Mouse (Mus musculus): ENCODE measurements around the gene Cxcl2. TPM values are rescaled to one million over a fixed set of nuclear protein-coding genes. Genes with fewer than 3 reads are reported as not detected.

Cxcl2 gene
- polyA plus RNA-seq, 1 experiment from 2014 or later: not detected

- WGBS: 5% methylated on average over 2 of the region's 2 CpGs
- Histone ChIP-seq H3K27ac (ENCODE audit: low read depth, low read length) (no peak overlapping the region), H3K4me1 (ENCODE audit: control insufficient read depth, insufficient read depth, low read length) (no peaks in the 10 kb centered on the region), H3K27me3 (ENCODE audit: control insufficient read depth, insufficient read depth, low read length) (peaks cover 6% of the 10 kb centered on the region; the same call in 1 of the 2 replicates), H3K36me3 (ENCODE audit: control insufficient read depth, insufficient read depth, low read length) (no peaks in the 10 kb centered on the region), H3K4me2 (no peak overlapping the region), H3K9me3 (ENCODE audit: control insufficient read depth, low read length) (no peaks in the 10 kb centered on the region), H3K9ac (ENCODE audit: low read length) (no peak overlapping the region), H3K4me3 (ENCODE audit: low read depth, low read length) (no peak overlapping the region)
- ATAC-seq (ENCODE audit: low FRiP score) (peak; percentile 73), DNase-seq (ENCODE audit: low spot score, missing footprints) (peak; percentile 94)
Measured at GRCm38 (mm10) chr5:90908983-90909382, 5.3 kb downstream of the Cxcl2 start.

- no peaks in the 10 kb centered on the region for H3K27me3 ChIP-seq (ENCODE audit: control insufficient read depth, insufficient read depth, low read length)
- H3K9me3 ChIP-seq (ENCODE audit: control insufficient read depth, low read length): no peaks in the 10 kb centered on the region
- H3K36me3 ChIP-seq (ENCODE audit: control insufficient read depth, insufficient read depth, low read length): no peaks in the 10 kb centered on the region
- DNase-seq (ENCODE audit: low spot score, missing footprints) (no peak), ATAC-seq (ENCODE audit: low FRiP score) (no peak)
- H3K4me3 ChIP-seq (ENCODE audit: low read depth, low read length): no peak overlapping the region
- H3K9ac ChIP-seq (ENCODE audit: low read length): no peak overlapping the region
- 82% methylated on average over 2 of the region's 2 CpGs for WGBS
- no peak overlapping the region for H3K4me2 ChIP-seq
- no peaks in the 10 kb centered on the region for H3K4me1 ChIP-seq (ENCODE audit: control insufficient read depth, insufficient read depth, low read length)
- no peak overlapping the region for H3K27ac ChIP-seq (ENCODE audit: low read depth, low read length)
Measured at GRCm38 (mm10) chr5:90919495-90919894, 15.8 kb downstream of the Cxcl2 start.

- no peaks in the 10 kb centered on the region for H3K36me3 ChIP-seq (ENCODE audit: control insufficient read depth, insufficient read depth, low read length)
- no peak overlapping the region for H3K4me3 ChIP-seq (ENCODE audit: low read depth, low read length)
- 87% methylated on average over 4 of the region's 4 CpGs for WGBS
Measured at GRCm38 (mm10) chr5:90922958-90923357, 19.3 kb downstream of the Cxcl2 start.

GRCm38 (mm10) chr5:90930546-90930945, 26.9 kb downstream of the Cxcl2 start:
- H3K4me1 ChIP-seq (ENCODE audit: control insufficient read depth, insufficient read depth, low read length): peaks cover 9% of the 10 kb centered on the region
- H3K27me3 ChIP-seq (ENCODE audit: control insufficient read depth, insufficient read depth, low read length): no peaks in the 10 kb centered on the region
- peak overlapping the region; percentile 88; the same call in 1 of the 2 replicates for H3K27ac ChIP-seq (ENCODE audit: low read depth, low read length)
- H3K9me3 ChIP-seq (ENCODE audit: control insufficient read depth, low read length): no peaks in the 10 kb centered on the region
- H3K9ac ChIP-seq (ENCODE audit: low read length): peak overlapping the region; percentile 89; the same call in 1 of the 2 replicates
- peak; percentile 15 for ATAC-seq (ENCODE audit: low FRiP score)
- 53% methylated on average over 2 of the region's 2 CpGs for WGBS
- peak overlapping the region; percentile 49 for H3K4me2 ChIP-seq
- DNase-seq (ENCODE audit: low spot score, missing footprints): no peak
- H3K36me3 ChIP-seq (ENCODE audit: control insufficient read depth, insufficient read depth, low read length): peaks cover 3% of the 10 kb centered on the region; the same call in 1 of the 2 replicates
- peak overlapping the region; percentile 54 for H3K4me3 ChIP-seq (ENCODE audit: low read depth, low read length)

More at GRCm38 (mm10) chr5:90922958-90923357, 19.3 kb downstream of the Cxcl2 start:
- no peak for DNase-seq (ENCODE audit: low spot score, missing footprints)
- H3K4me2 ChIP-seq: no peak overlapping the region
- ATAC-seq (ENCODE audit: low FRiP score): no peak
- no peaks in the 10 kb centered on the region for H3K27me3 ChIP-seq (ENCODE audit: control insufficient read depth, insufficient read depth, low read length)
- H3K27ac ChIP-seq (ENCODE audit: low read depth, low read length): no peak overlapping the region
- no peaks in the 10 kb centered on the region for H3K9me3 ChIP-seq (ENCODE audit: control insufficient read depth, low read length)
- no peaks in the 10 kb centered on the region for H3K4me1 ChIP-seq (ENCODE audit: control insufficient read depth, insufficient read depth, low read length)
- H3K9ac ChIP-seq (ENCODE audit: low read length): no peak overlapping the region

- under 1% methylated on average over 77 of the region's 79 CpGs for WGBS
- ATAC-seq (ENCODE audit: low FRiP score) (peak; percentile 99), DNase-seq (ENCODE audit: low spot score, missing footprints) (peak; percentile 98)
- peak within 1 kb of the TSS; percentile 89 for H3K9ac ChIP-seq (ENCODE audit: low read length)
- H3K4me3 ChIP-seq (ENCODE audit: low read depth, low read length): peak within 1 kb of the TSS; percentile 54
- H3K4me2 ChIP-seq: peak within 1 kb of the TSS; percentile 49
- peak within 1 kb of the TSS; percentile 88 for H3K27ac ChIP-seq (ENCODE audit: low read depth, low read length)
- H3K9me3 ChIP-seq (ENCODE audit: control insufficient read depth, low read length): no peaks in the 10 kb centered on the region
- peaks cover 3% of the 10 kb centered on the region; the same call in 1 of the 2 replicates for H3K36me3 ChIP-seq (ENCODE audit: control insufficient read depth, insufficient read depth, low read length)
- no peaks in the 10 kb centered on the region for H3K27me3 ChIP-seq (ENCODE audit: control insufficient read depth, insufficient read depth, low read length)
- peaks cover 9% of the 10 kb centered on the region for H3K4me1 ChIP-seq (ENCODE audit: control insufficient read depth, insufficient read depth, low read length)
Measured at GRCm38 (mm10) chr5:90930971-90931851, 27.5 kb downstream of the Cxcl2 start, which contains the start of gene Mthfd2l. Gene Mthfd2l, plus strand, starts transcription at chr5:90931117.

- Histone ChIP-seq H3K36me3 (ENCODE audit: control insufficient read depth, insufficient read depth, low read length) (peaks cover 3% of the 10 kb centered on the region; the same call in 1 of the 2 replicates), H3K27me3 (ENCODE audit: control insufficient read depth, insufficient read depth, low read length) (no peaks in the 10 kb centered on the region), H3K9ac (ENCODE audit: low read length) (peak overlapping the region; percentile 89), H3K4me1 (ENCODE audit: control insufficient read depth, insufficient read depth, low read length) (peaks cover 9% of the 10 kb centered on the region), H3K27ac (ENCODE audit: low read depth, low read length) (peak overlapping the region; percentile 88), H3K9me3 (ENCODE audit: control insufficient read depth, low read length) (no peaks in the 10 kb centered on the region), H3K4me3 (ENCODE audit: low read depth, low read length) (peak overlapping the region; percentile 54), H3K4me2 (peak overlapping the region; percentile 49)
- ATAC-seq (ENCODE audit: low FRiP score) (peak; percentile 6; the same call in 1 of the 2 replicates), DNase-seq (ENCODE audit: low spot score, missing footprints) (no peak)
- 5% methylated on average over 6 of the region's 6 CpGs for WGBS
Measured at GRCm38 (mm10) chr5:90931911-90932310, 28.2 kb downstream of the Cxcl2 start.

- peaks cover 3% of the 10 kb centered on the region; the same call in 1 of the 2 replicates for H3K36me3 ChIP-seq (ENCODE audit: control insufficient read depth, insufficient read depth, low read length)
- no peak overlapping the region for H3K4me2 ChIP-seq
- H3K4me1 ChIP-seq (ENCODE audit: control insufficient read depth, insufficient read depth, low read length): peaks cover 6% of the 10 kb centered on the region
- H3K9me3 ChIP-seq (ENCODE audit: control insufficient read depth, low read length): no peaks in the 10 kb centered on the region
- H3K27ac ChIP-seq (ENCODE audit: low read depth, low read length): no peak overlapping the region
- 90% methylated on average over 2 of the region's 2 CpGs for WGBS
- DNase-seq (ENCODE audit: low spot score, missing footprints) (no peak), ATAC-seq (ENCODE audit: low FRiP score) (no peak)
- H3K4me3 ChIP-seq (ENCODE audit: low read depth, low read length): no peak overlapping the region
- H3K27me3 ChIP-seq (ENCODE audit: control insufficient read depth, insufficient read depth, low read length): no peaks in the 10 kb centered on the region
- H3K9ac ChIP-seq (ENCODE audit: low read length): no peak overlapping the region
Measured at GRCm38 (mm10) chr5:90936706-90937105, 33.0 kb downstream of the Cxcl2 start.

- no peak overlapping the region for H3K27ac ChIP-seq (ENCODE audit: low read depth, low read length)
- DNase-seq (ENCODE audit: low spot score, missing footprints) (no peak), ATAC-seq (ENCODE audit: low FRiP score) (no peak)
- H3K27me3 ChIP-seq (ENCODE audit: control insufficient read depth, insufficient read depth, low read length): no peaks in the 10 kb centered on the region
- H3K9ac ChIP-seq (ENCODE audit: low read length): no peak overlapping the region
- H3K9me3 ChIP-seq (ENCODE audit: control insufficient read depth, low read length): no peaks in the 10 kb centered on the region
- WGBS: 93% methylated on average over 2 of the region's 2 CpGs
- H3K4me1 ChIP-seq (ENCODE audit: control insufficient read depth, insufficient read depth, low read length): no peaks in the 10 kb centered on the region
- H3K4me2 ChIP-seq: no peak overlapping the region
- no peak overlapping the region for H3K4me3 ChIP-seq (ENCODE audit: low read depth, low read length)
- no peaks in the 10 kb centered on the region for H3K36me3 ChIP-seq (ENCODE audit: control insufficient read depth, insufficient read depth, low read length)
Measured at GRCm38 (mm10) chr5:90945453-90945852, 41.8 kb downstream of the Cxcl2 start.

GRCm38 (mm10) chr5:90949499-90949898, 45.8 kb downstream of the Cxcl2 start:
- Histone ChIP-seq H3K9me3 (ENCODE audit: control insufficient read depth, low read length) (no peaks in the 10 kb centered on the region), H3K27me3 (ENCODE audit: control insufficient read depth, insufficient read depth, low read length) (no peaks in the 10 kb centered on the region), H3K4me3 (ENCODE audit: low read depth, low read length) (no peak overlapping the region), H3K4me2 (no peak overlapping the region), H3K9ac (ENCODE audit: low read length) (no peak overlapping the region), H3K27ac (ENCODE audit: low read depth, low read length) (no peak overlapping the region), H3K36me3 (ENCODE audit: control insufficient read depth, insufficient read depth, low read length) (no peaks in the 10 kb centered on the region), H3K4me1 (ENCODE audit: control insufficient read depth, insufficient read depth, low read length) (no peaks in the 10 kb centered on the region)
- WGBS: 92% methylated on average over 15 of the region's 15 CpGs
- no peak for ATAC-seq (ENCODE audit: low FRiP score)
- no peak for DNase-seq (ENCODE audit: low spot score, missing footprints)
